Mouse (Mus musculus): ENCODE measurements at regions not wholly inside any gene's neighbourhood (a gene's known extent, or its start where the extent isn't known, plus 50 kb on each side); places are given as distances from the start of the nearest gene placed in this dataset.
"Not testable (repeated sequence)": the region's sequence is repeated elsewhere in the genome, so short reads cannot be mapped to it uniquely, and the experiment has no call there.

DNA sequence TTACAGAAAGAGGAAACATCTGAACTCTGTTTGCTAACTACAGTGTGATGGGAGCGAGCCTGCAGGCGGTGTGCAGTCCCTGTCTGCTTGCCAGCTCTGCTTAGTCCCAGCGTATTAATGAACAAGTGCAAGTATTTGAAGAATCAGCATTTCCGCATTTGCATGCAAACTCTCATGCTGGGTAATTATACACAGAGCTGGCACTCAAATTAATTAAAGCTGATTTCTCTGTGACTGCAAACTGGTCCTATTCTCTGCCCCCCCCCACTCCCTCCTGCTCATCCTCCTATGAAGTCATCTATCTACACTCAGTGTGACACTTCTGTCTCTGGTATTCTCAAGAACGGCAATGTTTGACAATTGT is 85.1 kb upstream of the Adgrl2 start:
- Histone ChIP-seq H3K4me1 (ENCODE audit: control insufficient read depth, insufficient read depth, low read length) (no peaks in the 10 kb centered on the region), H3K27ac (ENCODE audit: insufficient read depth, low read length) (no peak overlapping the region), H3K4me3 (ENCODE audit: insufficient read depth, low read length) (peak overlapping the region; percentile 11)
- TF ChIP-seq POLR2A (IDR thresholded peaks at IDR 0.05; ENCODE audit: extremely low read depth, insufficient read depth, low read length) = no peak
- no peak for TF ChIP-seq CTCF (IDR thresholded peaks at IDR 0.05; ENCODE audit: extremely low read depth, insufficient read depth, low read length)

DNA sequence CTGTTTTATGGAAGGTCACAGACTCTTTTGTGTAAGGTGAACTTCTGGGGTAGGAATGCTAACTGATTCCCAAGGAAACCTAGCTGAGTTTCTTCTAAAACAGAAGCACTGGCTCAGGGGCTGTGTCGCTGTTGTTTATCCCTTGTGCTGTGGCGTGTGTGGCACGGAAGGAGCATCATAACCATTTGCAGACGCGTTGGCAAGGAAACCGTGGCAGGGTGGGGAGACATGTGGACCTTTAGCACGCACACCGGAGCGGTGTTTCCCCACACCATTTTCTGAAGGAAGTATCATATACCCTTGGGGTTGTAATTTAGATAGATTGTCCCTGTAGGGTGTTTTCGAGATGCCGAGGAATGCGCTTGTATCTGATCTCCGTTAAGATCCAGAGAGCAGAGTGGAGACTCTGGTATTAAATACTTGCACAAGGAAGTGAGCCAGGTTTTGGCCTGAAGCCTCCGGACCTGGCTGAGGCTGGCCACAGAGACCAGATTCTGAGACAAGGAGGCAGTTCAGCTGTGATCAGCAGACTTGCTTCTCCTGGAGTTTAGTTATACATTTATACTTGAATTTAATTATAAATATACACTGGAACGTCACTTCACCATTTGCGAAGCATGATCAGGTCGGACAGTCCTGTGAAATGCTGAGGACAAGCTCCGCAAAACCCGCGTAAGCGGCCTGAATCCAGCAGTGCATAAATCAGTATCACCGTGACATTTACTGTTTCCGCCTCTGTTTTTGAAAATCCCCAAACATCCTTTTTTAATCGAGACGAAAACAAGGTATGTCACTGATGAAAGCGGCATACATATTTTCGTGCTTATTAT is 84.5 kb upstream of the Adgrl2 start:
- Histone ChIP-seq H3K4me1 (ENCODE audit: control insufficient read depth, insufficient read depth, low read length) (no peaks in the 10 kb centered on the region), H3K4me3 (ENCODE audit: insufficient read depth, low read length) (peak overlapping the region; percentile 26), H3K27ac (ENCODE audit: insufficient read depth, low read length) (no peak overlapping the region)
- no peak for TF ChIP-seq CTCF (IDR thresholded peaks at IDR 0.05; ENCODE audit: extremely low read depth, insufficient read depth, low read length)

DNA sequence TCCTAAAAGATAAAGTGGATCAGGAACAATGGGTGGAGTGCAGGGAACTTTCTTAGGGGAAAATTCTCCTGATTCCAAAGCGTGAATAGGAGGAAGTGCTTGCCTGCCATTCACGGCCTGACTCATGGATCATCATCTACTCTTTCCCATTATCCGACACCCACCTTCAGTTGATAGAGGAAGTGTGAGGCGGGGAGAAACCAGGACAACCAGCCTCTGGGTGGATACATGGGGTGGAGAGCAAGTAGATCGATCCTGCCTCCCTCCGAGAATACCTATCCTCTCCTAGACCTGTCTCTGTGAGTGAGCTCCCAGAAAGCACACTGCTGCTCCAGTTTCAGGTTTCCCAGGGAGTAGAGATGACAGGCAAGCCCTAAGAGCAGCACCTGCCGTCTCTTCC is 79.8 kb upstream of the Adgrl2 start:
- H3K4me1 ChIP-seq (ENCODE audit: control insufficient read depth, insufficient read depth, low read length) = no peaks in the 10 kb centered on the region
- TF ChIP-seq POLR2A (IDR thresholded peaks at IDR 0.05; ENCODE audit: extremely low read depth, insufficient read depth, low read length) (no peak), CTCF (IDR thresholded peaks at IDR 0.05; ENCODE audit: extremely low read depth, insufficient read depth, low read length) (no peak)
- H3K4me3 ChIP-seq (ENCODE audit: insufficient read depth, low read length) = no peak overlapping the region
- H3K27ac ChIP-seq (ENCODE audit: insufficient read depth, low read length) = no peak overlapping the region

DNA sequence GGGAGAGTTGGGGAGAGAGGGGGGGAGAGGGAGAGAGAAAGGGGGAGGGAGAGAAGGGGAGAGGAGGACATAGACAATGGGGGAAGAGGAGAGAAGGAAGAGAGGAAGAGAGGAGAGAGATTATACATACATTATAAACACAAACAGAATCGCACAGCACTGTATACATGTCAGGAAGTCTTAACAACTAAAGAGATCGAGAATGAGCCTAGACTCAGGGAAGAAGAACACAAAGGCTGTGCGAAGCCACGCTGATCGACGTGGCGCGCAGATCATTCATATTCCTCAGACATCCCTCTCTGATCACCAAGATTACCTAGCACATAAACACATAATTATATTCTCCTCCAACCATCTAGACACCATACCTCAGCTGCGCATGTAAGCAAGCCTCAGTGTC is 79.1 kb upstream of the Adgrl2 start:
- TF ChIP-seq CTCF (IDR thresholded peaks at IDR 0.05; ENCODE audit: extremely low read depth, insufficient read depth, low read length) (no peak), POLR2A (IDR thresholded peaks at IDR 0.05; ENCODE audit: extremely low read depth, insufficient read depth, low read length) (no peak)
- no peak overlapping the region for H3K27ac ChIP-seq (ENCODE audit: insufficient read depth, low read length)
- H3K4me3 ChIP-seq (ENCODE audit: insufficient read depth, low read length) = no peak overlapping the region
- H3K4me1 ChIP-seq (ENCODE audit: control insufficient read depth, insufficient read depth, low read length) = no peaks in the 10 kb centered on the region

DNA sequence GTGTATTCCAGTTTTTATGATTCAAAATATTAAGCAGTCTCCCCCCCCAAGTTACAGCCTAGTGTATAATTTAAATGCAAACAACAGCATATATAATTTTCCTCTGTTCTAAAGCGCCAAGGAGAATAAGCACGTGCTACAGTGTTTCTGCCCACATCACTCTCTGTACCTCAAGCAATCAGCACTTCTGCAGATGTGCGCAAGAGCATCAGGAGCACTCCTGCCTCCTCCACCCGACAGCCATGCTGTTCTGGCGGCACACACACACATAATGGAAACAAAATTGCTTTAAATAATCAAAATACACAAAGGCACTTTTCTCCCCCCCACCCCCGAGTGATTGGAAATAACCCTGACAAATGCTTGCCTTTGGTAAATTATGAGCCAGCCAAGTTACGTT is 78.5 kb upstream of the Adgrl2 start:
- H3K4me3 ChIP-seq (ENCODE audit: insufficient read depth, low read length) = no peak overlapping the region
- no peaks in the 10 kb centered on the region for H3K4me1 ChIP-seq (ENCODE audit: control insufficient read depth, insufficient read depth, low read length)
- TF ChIP-seq CTCF (IDR thresholded peaks at IDR 0.05; ENCODE audit: extremely low read depth, insufficient read depth, low read length) = no peak
- no peak for TF ChIP-seq POLR2A (IDR thresholded peaks at IDR 0.05; ENCODE audit: extremely low read depth, insufficient read depth, low read length)
- no peak overlapping the region for H3K27ac ChIP-seq (ENCODE audit: insufficient read depth, low read length)

DNA sequence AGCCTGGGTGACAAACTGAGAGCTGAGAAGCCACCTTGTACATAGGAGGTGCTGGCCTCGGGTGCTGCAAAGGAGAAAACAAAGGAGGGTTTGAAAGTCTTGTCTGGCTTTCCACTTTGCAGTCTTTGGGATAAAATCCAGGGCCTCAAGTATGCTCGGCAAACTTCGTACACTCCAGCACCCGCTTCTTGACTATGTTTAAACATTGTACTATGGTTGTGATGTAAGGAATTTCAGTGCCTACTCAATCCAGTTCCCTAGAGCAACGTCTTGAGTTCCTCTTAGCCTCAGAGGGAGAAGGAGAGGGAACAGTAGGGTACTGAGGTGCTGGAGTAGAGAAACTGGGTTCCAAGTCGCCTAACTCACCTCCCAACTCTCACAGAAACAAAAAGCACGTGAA is 77.4 kb upstream of the Adgrl2 start:
- no peak overlapping the region for H3K4me3 ChIP-seq (ENCODE audit: insufficient read depth, low read length)
- H3K4me1 ChIP-seq (ENCODE audit: control insufficient read depth, insufficient read depth, low read length) = no peaks in the 10 kb centered on the region
- TF ChIP-seq CTCF (IDR thresholded peaks at IDR 0.05; ENCODE audit: extremely low read depth, insufficient read depth, low read length) = no peak
- no peak for TF ChIP-seq POLR2A (IDR thresholded peaks at IDR 0.05; ENCODE audit: extremely low read depth, insufficient read depth, low read length)
- H3K27ac ChIP-seq (ENCODE audit: insufficient read depth, low read length) = no peak overlapping the region

DNA sequence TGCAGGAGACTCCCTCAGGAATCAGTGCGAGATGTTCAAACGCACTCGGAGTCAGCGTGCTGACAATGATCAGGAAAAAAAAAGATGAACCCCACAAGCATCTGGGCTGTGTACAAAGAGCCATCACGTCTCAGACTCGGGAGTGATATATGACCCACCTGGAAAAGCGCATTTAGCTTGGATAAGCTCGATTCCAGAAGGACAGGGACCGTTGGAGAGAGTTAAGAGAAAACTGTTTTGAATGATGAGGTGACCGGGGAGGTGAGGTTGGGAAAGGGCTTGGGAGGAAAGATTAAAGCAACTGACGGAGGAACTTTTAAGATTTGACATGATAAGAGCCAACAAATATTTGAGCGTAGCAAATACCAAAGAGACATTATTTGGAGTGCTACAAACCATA is 64.7 kb upstream of the Adgrl2 start:
- no peaks in the 10 kb centered on the region for H3K4me1 ChIP-seq (ENCODE audit: control insufficient read depth, insufficient read depth, low read length)
- TF ChIP-seq POLR2A (IDR thresholded peaks at IDR 0.05; ENCODE audit: extremely low read depth, insufficient read depth, low read length) (no peak), CTCF (IDR thresholded peaks at IDR 0.05; ENCODE audit: extremely low read depth, insufficient read depth, low read length) (no peak)
- no peak overlapping the region for H3K27ac ChIP-seq (ENCODE audit: insufficient read depth, low read length)
- no peak overlapping the region for H3K4me3 ChIP-seq (ENCODE audit: insufficient read depth, low read length)

DNA sequence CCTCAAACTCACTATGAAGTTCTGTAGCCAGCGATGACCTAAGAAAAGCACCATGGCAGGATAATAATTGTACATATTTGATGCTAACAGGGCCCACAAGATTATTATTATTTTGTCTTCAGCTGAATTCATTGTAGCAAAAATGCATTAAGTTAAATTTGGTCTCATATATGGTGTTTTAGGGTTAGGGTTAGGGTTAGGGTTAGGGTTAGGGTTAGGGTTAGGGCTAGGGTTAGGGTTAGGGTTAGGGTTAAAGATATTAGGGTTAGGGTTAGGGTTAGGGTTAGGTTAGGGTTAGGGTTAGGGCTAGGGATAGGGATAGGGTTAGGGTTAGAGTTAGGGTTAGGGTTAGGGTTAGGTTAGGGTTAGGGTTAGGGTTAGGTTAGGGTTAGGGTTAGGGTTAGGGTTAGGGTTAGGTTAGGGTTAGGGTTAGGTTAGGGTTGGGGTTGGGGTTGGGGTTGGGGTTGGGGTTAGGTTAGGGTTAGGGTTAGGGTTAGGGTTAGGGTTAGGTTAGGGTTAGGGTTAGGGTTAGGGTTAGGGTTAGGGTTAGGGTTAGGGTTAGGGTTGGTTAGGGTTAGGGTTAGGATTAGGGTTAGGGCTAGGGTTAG is 62.0 kb upstream of the Adgrl2 start:
- H3K27ac ChIP-seq (ENCODE audit: insufficient read depth, low read length); H3K4me3 ChIP-seq (ENCODE audit: insufficient read depth, low read length); H3K4me1 ChIP-seq (ENCODE audit: control insufficient read depth, insufficient read depth, low read length): not testable (repeated sequence)

DNA sequence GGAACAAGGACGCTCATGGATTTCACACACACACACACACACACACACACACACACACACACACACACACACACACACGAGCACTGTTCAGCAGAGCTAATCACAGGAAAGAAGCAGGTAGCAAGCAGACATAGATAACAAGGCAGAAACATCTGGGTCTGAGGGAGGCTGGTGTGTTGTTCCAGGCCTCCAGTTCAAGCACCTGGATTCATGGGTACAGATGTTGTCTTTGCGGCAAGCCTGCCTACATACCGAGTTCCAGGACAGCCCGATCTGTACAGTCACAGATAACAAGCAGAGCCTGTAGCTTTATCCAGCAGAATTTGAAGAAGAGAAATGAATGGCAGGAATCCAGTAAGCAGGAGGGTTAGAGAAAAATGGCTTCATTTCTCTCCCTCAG is 55.0 kb upstream of the Adgrl2 start:
- Histone ChIP-seq H3K27ac (ENCODE audit: insufficient read depth, low read length) (no peak overlapping the region), H3K4me1 (ENCODE audit: control insufficient read depth, insufficient read depth, low read length) (no peaks in the 10 kb centered on the region), H3K4me3 (ENCODE audit: insufficient read depth, low read length) (no peak overlapping the region)
- TF ChIP-seq CTCF (IDR thresholded peaks at IDR 0.05; ENCODE audit: extremely low read depth, insufficient read depth, low read length) (no peak), POLR2A (IDR thresholded peaks at IDR 0.05; ENCODE audit: extremely low read depth, insufficient read depth, low read length) (no peak)

DNA sequence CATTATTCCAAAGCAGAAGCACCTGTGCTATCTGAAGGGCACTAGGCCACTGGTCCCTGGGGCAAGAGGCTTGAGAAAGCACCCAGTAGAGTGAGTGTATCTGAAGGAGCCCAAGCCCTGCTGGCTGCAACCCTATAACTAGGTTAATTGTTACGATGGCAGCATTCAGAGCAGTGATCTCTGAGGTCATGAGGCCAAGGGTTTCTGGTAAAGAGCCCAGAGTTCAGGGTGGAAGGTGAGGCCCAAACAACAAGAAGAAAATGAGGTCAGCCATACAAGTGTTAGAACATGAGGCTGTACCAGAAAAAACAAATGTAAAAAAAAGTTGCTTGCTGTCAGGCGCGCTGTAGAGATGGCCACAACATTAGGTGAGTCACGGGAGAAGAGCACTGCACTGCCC is 53.5 kb upstream of the Adgrl2 start:
- H3K4me1 ChIP-seq (ENCODE audit: control insufficient read depth, insufficient read depth, low read length) = no peaks in the 10 kb centered on the region
- H3K4me3 ChIP-seq (ENCODE audit: insufficient read depth, low read length) = no peak overlapping the region
- TF ChIP-seq CTCF (IDR thresholded peaks at IDR 0.05; ENCODE audit: extremely low read depth, insufficient read depth, low read length) (no peak), POLR2A (IDR thresholded peaks at IDR 0.05; ENCODE audit: extremely low read depth, insufficient read depth, low read length) (no peak)
- H3K27ac ChIP-seq (ENCODE audit: insufficient read depth, low read length) = no peak overlapping the region

Measured in cortical plate, adult 2 months (tissue).